ENCODE assay signal across 9 mouse cellular contexts in the genomic region with DNA sequence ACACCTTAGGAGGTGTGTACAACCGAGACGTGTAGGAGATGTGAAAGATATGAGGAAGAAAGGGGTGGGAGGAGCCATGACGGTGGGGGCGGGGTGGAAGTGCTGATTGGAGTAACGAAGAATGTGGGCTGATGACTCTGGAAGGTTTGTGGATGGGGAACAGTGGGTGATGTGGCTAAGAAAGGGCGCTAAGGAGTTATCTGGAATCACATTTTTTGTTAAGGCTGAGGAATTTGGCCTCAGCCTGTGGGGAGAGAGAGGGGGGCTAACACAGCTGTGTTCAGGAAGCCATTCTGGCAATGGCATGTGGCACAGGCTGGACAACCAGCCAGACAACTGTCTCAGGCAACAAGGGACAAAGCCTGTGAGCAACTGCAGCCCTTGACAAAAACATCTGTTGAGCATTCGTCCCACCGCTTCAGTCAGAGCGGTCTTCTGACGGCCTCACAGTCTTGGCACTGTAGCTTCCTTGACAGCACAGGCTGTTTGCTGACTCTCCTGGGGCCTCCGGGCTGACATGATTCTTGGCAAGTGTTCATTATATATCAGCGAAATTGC. TPM values are rescaled to one million over a fixed set of nuclear protein-coding genes. Genes with fewer than 3 reads are reported as not detected.
DNase-seq lines count a peak whose midpoint lies in the region; ATAC-seq lines count a peak whose summit lies in the region.
"Had no signal": no experiment of that assay in that cellular context is flagged by ENCODE, and none has a peak within 500 bp of the region (broad histone marks: within the 10 kb centered on the region; RNA-seq: fewer than 3 reads in every experiment).

No protein-coding gene starts in this region.

- no peaks in the 10 kb centered on the region for H3K27me3 ChIP-seq in hindbrain, embryonic 15.5 days
- no peaks in the 10 kb centered on the region for H3K27me3 ChIP-seq in liver, embryonic 11.5 days (replicated peaks; ENCODE audit: control insufficient read depth, insufficient read depth, low read length)
- H3K27me3 ChIP-seq: CH12.LX had no signal

- no peaks in the 10 kb centered on the region for H3K36me3 ChIP-seq in hindbrain, embryonic 15.5 days
- no peaks in the 10 kb centered on the region for H3K36me3 ChIP-seq in liver, embryonic 11.5 days (ENCODE audit: control insufficient read depth, insufficient read depth, low read length)

- H3K9ac ChIP-seq in hindbrain, embryonic 15.5 days = 0 out of 2 replicates have a peak overlapping the region, but pooled peaks have one; percentile 3
- H3K9ac ChIP-seq in liver, embryonic 11.5 days (ENCODE audit: low read depth, low read length) = peak overlapping the region; percentile 28; the same call in 1 of the 2 replicates

- 28% methylated on average over 12 of the region's 12 CpGs for WGBS in hindbrain, embryonic 15.5 days
- 25% methylated on average over 12 of the region's 12 CpGs for WGBS in liver, embryonic 11.5 days

- peak; percentile 31 for DNase-seq in adrenal gland, adult 2 months
- no peak for DNase-seq in adrenal gland, postnatal 25 days
- peak; percentile 58 for DNase-seq in gastrocnemius, postnatal 10 days
- no peak for DNase-seq in liver, embryonic 11.5 days (ENCODE audit: low spot score)
- DNase-seq in natural killer cell, adult 2 months (ENCODE audit: low spot score in 2 of 2) = peak; percentile 6 to 49
- peak; percentile 54 for DNase-seq in yolk sac, embryonic 10.5 days (ENCODE audit: low spot score)

- 0 out of 2 replicates have a peak overlapping the region, but pooled peaks have one; percentile 26 for H3K4me2 ChIP-seq in hindbrain, embryonic 15.5 days
- H3K4me2 ChIP-seq in liver, embryonic 11.5 days = peak overlapping the region; percentile 36

- H3K27ac ChIP-seq in hindbrain, embryonic 15.5 days (replicated peaks) = 0 out of 2 replicates have a peak overlapping the region, but pooled peaks have one; percentile 1
- H3K27ac ChIP-seq in liver, embryonic 11.5 days (ENCODE audit: low read depth, low read length) = peak overlapping the region; percentile 14; the same call in 1 of the 2 replicates

- H3K4me1 ChIP-seq in hindbrain, embryonic 15.5 days (replicated peaks) = peaks cover 24% of the 10 kb centered on the region
- peaks cover 33% of the 10 kb centered on the region for H3K4me1 ChIP-seq in liver, embryonic 11.5 days (replicated peaks; ENCODE audit: control insufficient read depth, insufficient read depth, low read length)

- no peak overlapping the region for H3K4me3 ChIP-seq in hindbrain, embryonic 15.5 days
- H3K4me3 ChIP-seq in liver, embryonic 11.5 days (ENCODE audit: low read depth, low read length) = 0 out of 2 replicates have a peak overlapping the region, but pooled peaks have one; percentile 16

- H3K9me3 ChIP-seq in hindbrain, embryonic 15.5 days = no peaks in the 10 kb centered on the region
- no peaks in the 10 kb centered on the region for H3K9me3 ChIP-seq in liver, embryonic 11.5 days (ENCODE audit: control insufficient read depth, low read length)

- peak; percentile 45 for ATAC-seq in activated CD4-positive, CD25-positive, alpha-beta regulatory T cell, adult 4 months
- ATAC-seq in hindbrain, embryonic 15.5 days (ENCODE audit: low FRiP score, low read depth) = peak; percentile 76; the same call in 1 of the 2 replicates
- ATAC-seq in liver, embryonic 11.5 days (replicated peaks; ENCODE audit: low FRiP score) = peak; percentile 56

RNA-seq across cellular contexts. Expression of a gene that starts 23.1 kb away (rescaled TPM):
- 10 to 100 TPM; 53.0 to 67.7 TPM for total RNA-seq in adrenal gland, adult 2 months (2021)
- 166 and 197 TPM in 2 replicates for polyA plus RNA-seq in adrenal gland, adult 2 months (2012; rRNA removed)
- total RNA-seq in adrenal gland, postnatal 25 days (2021) = 70.1 and 91.5 TPM in 2 replicates
- polyA plus RNA-seq in activated CD4-positive, CD25-positive, alpha-beta regulatory T cell, adult 4 months (2017; shearing (Covaris generic)) = 10 to 100 TPM; 58.7 to 75.3 TPM
- 10 to 100 TPM; 52.0 to 58.6 TPM for total RNA-seq in gastrocnemius, postnatal 10 days (2021)
- 8.1 and 8.6 TPM in 2 replicates for polyA plus RNA-seq in hindbrain, embryonic 15.5 days (2015; fragmentation: Nextera tagmentation; extraction: Ambion mirVana)
- polyA plus RNA-seq in liver, embryonic 11.5 days (2014; fragmentation: Nextera tagmentation; extraction: Ambion mirVana) = 49.0 and 50.4 TPM in 2 replicates

RNA-seq across cellular contexts. Expression of a gene that starts 43.0 kb away (rescaled TPM):
- total RNA-seq in adrenal gland, adult 2 months (2021) = 100 to 1,000 TPM in 1 of 2 experiments, not detected in 1; 112 TPM
- 6.3 and 15.7 TPM in 2 replicates for polyA plus RNA-seq in adrenal gland, adult 2 months (2012; rRNA removed)
- total RNA-seq in adrenal gland, postnatal 25 days (2021) = 5.2 and 10.7 TPM in 2 replicates
- not detected for polyA plus RNA-seq in activated CD4-positive, CD25-positive, alpha-beta regulatory T cell, adult 4 months (2017; shearing (Covaris generic))
- total RNA-seq in gastrocnemius, postnatal 10 days (2021) = not detected
- not detected in 2 replicates for polyA plus RNA-seq in hindbrain, embryonic 15.5 days (2015; fragmentation: Nextera tagmentation; extraction: Ambion mirVana)
- polyA plus RNA-seq in liver, embryonic 11.5 days (2014; fragmentation: Nextera tagmentation; extraction: Ambion mirVana) = not detected in 2 replicates
- total RNA-seq: CH12.LX had no signal

Comparison
In these comparisons a context has a peak if more than half of its experiments do, and no peak if none do; other contexts are left out.
1. DNase-seq: peak in adrenal gland, adult 2 months (single experiment), gastrocnemius, postnatal 10 days (single experiment), natural killer cell, adult 2 months (2 of 2) and yolk sac, embryonic 10.5 days (single experiment); none in adrenal gland, postnatal 25 days (single experiment) and liver, embryonic 11.5 days (single experiment).
2. Peak in every context shown above with its lines, with median percentiles within 50 percentile points of each other: ATAC-seq.